Mouse (Mus musculus) CH12.LX (cell line): Measurements from ENCODE around the gene Sppl2a.

ENCODE experiments used
- CTCF ChIP-seq, 2 experiments: IDR thresholded peaks in 1 of 2; conservative IDR thresholded peaks in 1 of 2; 2 replicates each; pipeline ENCODE4 v1.5.1; 2011 to 2012; ENCODE audit warnings: low read depth in 2 of 2, low read length in 2 of 2, improper control_type of control experiment in 1 of 2, inconsistent platforms in 1 of 2, mild to moderate bottlenecking in 1 of 2, moderate library complexity in 1 of 2
- EP300 ChIP-seq: IDR thresholded peaks from 2 replicates; pipeline ENCODE4 v1.6.1; 2011; ENCODE audit warnings: low read length, improper control_type of control experiment
- POLR2A ChIP-seq: IDR thresholded peaks from 2 replicates; pipeline ENCODE4 v1.6.1; 2011; ENCODE audit warnings: low read depth, mild to moderate bottlenecking, improper control_type of control experiment, low read length

GRCm38 (mm10) chr2:126887141-126887540, 45.9 kb downstream of the Sppl2a start:
- TF ChIP-seq POLR2A, result no peak
- TF ChIP-seq EP300, result no peak
- TF ChIP-seq CTCF (conservative IDR thresholded peaks at IDR 0.05 in 1 of 2, IDR thresholded peaks at IDR 0.05 in 1 of 2; ENCODE audit: low read depth in 2 of 2, low read length in 2 of 2), result no peak
